Mouse (Mus musculus) heart, postnatal 25 days (tissue): ENCODE data around the gene Tmem132e. TPM values are rescaled to one million over a fixed set of nuclear protein-coding genes. Genes with fewer than 3 reads are reported as not detected.

Experiments
- DNase-seq: peaks from one replicate; pipeline ENCODE4 v3.0.0; 2022; ENCODE audit warnings: low spot score
- intact Hi-C: fragments of 180-260 bp; cut with DNase I; formaldehyde crosslinking; loops from one replicate; pipeline ENCODE4 v1.15.1; 2025
- total RNA-seq, 2 experiments: library from RNA; stranded (reverse); gene quantifications; 2 replicates each; pipeline ENCODE4 v1.2.3; 2021

The Tmem132e gene
- total RNA-seq: under 1 TPM; 0.18 to 0.22 TPM

- intact Hi-C loops: no loop called here
- DNase-seq: no peak
Measured at GRCm38 (mm10) chr11:82388371-82389313, at the start of gene Tmem132e. Gene Tmem132e (plus strand): TSS chr11:82388900.

GRCm38 (mm10) chr11:82339921-82340401 is 48.7 kb upstream of the Tmem132e start:
- intact Hi-C loops: no loop called here
- no peak for DNase-seq

- DNase-seq: no peak
- intact Hi-C loops: no loop called here
Measured at GRCm38 (mm10) chr11:82340416-82340815, 48.3 kb upstream of the Tmem132e start.

GRCm38 (mm10) chr11:82340900-82341299 is 47.8 kb upstream of the Tmem132e start:
- intact Hi-C loops: no loop called here
- DNase-seq: no peak

DNA sequence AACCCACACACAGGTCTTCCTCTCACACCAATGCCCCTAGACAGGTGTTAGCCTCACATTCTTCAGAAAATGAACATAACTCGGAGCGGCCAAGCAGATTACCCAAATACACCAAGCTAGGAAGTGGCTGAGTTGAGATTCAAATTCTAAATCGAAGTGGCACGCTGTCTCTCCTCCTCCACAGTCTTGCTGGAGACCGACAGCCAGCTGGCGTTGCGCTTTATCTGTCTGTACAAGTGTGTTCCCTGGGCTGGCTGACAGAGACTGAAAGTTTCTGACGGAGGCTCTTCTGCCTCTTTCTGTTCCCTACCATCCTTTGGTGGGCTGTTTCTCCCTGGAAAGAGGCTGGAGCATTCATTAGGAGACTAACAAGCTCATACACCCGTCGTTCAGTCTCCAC is 37.7 kb upstream of the Tmem132e start:
- intact Hi-C loops: no loop called here
- DNase-seq: no peak

- intact Hi-C loops: no loop called here
Measured at GRCm38 (mm10) chr11:82370151-82370550, 18.5 kb upstream of the Tmem132e start.

GRCm38 (mm10) chr11:82371577-82371976 is 17.1 kb upstream of the Tmem132e start:
- intact Hi-C loops: no loop called here
- DNase-seq: no peak

More at GRCm38 (mm10) chr11:82370151-82370550, 18.5 kb upstream of the Tmem132e start:
- no peak for DNase-seq

GRCm38 (mm10) chr11:82380606-82381202 is 8.0 kb upstream of the Tmem132e start:
- DNase-seq: no peak

DNA sequence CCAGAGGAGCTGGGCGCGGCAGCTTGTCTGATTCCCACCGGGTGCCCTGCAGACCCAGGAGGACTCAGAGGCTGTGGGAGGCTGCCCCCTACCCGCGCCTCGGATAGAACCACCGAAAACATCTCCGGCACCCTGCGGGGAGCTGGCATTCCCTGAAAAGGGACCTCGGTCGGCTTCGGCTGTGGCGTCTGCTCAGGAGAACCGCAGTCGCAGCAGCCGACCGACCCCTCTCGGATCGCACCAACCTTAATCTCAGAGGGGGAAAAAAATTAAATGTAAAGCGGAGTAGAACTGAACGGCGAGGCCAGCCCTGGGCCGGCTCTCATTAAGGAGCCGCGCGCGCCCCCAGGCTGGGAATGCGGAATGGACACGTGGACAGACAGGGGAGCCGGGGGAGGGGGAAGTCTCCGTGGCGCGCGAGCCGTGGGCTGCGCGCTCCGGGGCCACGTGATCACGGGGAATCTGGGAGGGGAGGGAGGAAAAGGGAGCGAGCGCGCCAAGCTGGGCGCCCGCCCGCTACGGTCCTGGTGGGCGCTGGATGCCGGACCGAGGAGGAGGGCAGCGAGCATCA is 1.6 kb upstream of the Tmem132e start:
- intact Hi-C loops: no loop called here
- DNase-seq: no peak

More at GRCm38 (mm10) chr11:82380606-82381202, 8.0 kb upstream of the Tmem132e start:
- intact Hi-C loops: no loop called here

GRCm38 (mm10) chr11:82387711-82388341 is 874 bp upstream of the Tmem132e start:
- intact Hi-C loops: no loop called here
- no peak for DNase-seq

GRCm38 (mm10) chr11:82389396-82390291 is 944 bp downstream of the Tmem132e start:
- no peak for DNase-seq
- intact Hi-C loops: no loop called here

DNA sequence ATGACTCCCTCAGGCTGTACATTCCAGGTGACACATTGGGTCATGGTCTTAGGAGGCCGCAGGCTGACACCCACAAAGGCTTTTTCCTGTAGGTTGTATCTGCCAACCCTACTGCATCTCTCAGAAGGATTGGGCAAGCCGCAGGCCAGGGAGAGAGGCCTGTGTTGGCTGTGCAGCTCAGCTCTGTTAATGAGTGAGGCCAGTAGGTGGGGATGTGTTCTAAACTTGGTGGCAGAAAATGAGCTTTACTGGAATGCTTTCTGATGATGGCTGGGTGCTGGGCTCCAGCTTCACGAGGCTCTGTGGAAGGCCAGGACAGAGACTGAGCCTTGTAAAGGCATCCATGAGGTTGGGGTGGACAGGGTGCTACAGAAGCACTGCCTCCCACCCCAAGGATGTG is 3.6 kb downstream of the Tmem132e start:
- intact Hi-C loops: no loop called here
- no peak for DNase-seq

GRCm38 (mm10) chr11:82399621-82400020 is 10.9 kb downstream of the Tmem132e start:
- DNase-seq: no peak
- intact Hi-C loops: loop anchor here (1.0 kb wide), 1 partner anchor 164 kb away; no protein-coding TSS in a partner anchor

DNA sequence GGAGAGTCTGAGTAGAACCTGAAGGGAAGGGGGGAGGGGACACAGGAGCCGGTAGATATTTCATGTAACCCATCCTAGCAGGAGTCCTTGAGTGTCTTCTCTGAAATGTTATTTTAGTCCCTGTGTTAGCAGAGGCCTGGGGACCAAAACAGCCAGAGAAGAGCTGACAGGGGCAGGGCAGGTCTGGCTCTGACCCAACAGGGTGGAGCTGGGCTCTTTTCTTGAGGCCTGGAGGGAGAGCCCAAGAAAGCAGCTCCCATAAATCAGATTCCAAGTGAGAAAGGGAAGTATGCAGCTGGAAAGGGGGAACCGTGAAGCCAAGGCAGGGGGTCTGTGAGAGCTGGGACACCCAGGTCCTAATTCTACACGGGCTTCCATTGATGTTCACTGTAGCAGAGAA is 16.9 kb downstream of the Tmem132e start:
- intact Hi-C loops: no loop called here

DNA sequence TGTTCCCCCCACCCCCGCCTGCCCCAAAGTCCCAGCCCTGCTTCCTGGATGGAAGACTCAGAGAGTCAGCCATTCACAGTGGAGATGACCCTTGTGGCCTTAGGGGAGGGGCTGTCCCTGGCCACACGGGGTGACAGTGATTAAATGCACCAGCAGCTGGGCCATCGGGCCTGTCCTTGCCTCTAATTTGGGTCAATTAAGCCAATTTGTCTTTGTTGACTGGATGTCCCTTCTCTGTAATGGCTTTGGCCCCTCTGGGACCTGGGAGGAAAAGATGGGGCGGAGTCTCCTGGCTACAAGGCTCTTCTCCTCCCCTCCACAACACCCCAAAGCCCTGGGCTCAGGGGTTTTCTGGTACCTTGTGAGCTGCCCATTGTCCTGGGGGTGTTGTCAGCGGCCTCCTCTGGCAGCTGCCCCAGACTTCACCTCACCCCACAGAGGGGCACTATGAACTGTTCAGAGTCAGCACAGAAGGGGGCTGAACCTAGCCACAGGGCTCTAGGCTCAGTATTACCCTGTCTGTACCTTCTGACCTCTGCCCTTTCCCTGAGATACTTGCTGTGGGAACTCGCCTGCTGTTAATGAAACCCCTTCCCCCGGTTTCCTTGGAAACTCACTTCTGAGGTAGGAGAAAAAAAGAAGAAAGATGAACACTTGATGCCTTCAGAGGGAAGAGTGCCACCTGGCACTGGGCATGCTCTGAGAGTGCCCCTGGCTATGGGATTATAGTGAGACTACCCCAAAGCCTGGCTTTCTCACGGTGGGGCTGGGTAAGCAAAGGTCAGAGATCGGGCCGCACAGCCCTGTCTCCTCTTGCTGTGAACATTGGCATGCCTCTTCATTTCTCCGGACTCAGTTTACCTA is 17.9 kb downstream of the Tmem132e start:
- no peak for DNase-seq
- intact Hi-C loops: no loop called here

More for the DNA sequence above, 16.9 kb downstream of the Tmem132e start:
- DNase-seq: no peak

- intact Hi-C loops: no loop called here
- no peak for DNase-seq
Measured at GRCm38 (mm10) chr11:82412496-82412895, 23.8 kb downstream of the Tmem132e start.

GRCm38 (mm10) chr11:82418337-82419041 is 29.8 kb downstream of the Tmem132e start:
- no peak for DNase-seq
- intact Hi-C loops: no loop called here

DNA sequence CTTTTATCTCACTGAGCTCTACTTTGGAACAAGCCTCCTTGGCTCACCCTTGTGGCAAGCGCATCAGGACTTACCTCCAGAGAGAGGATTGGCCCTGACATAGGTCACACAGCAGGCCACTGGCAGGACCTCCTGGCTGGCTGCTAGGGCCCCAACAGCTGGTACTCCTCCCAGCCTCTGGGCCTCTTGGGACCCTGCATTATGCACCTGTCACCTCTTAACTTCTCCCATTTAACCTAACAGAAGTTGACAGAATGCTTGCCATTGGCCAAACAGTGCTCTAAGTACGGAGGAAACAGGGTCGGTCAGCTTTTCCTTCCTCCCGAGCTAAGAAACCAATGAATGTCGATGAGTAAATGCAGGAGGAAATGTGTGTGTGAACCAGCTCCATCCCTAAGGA is 33.2 kb downstream of the Tmem132e start:
- DNase-seq: no peak
- intact Hi-C loops: no loop called here
